Comparison of ENCODE assay signal across 9 mouse cellular contexts in the genomic region with DNA sequence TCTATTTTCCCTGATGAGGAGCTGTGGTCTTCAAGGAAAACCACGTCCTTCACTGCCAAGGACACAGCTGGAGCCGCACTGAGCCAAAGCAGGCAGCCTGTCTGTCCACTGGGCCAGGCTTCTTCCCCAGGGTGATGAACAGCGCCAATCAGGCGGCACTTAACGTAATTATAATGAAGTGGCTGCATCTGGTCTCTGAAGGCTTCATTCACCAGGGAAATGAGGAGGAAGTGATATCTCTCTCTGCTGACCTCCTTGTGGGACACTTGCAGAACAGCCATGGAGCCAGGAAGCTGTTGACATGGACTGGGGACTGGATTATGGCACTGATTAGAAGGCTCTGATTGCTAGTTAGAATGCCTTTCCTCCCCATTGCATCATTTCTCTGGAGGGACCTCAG.
DNase-seq lines count a peak whose midpoint lies in the region; ATAC-seq and TF ChIP-seq lines count a peak whose summit lies in the region.
"Had no signal": no experiment of that assay in that cellular context is flagged by ENCODE, and none has a peak within 500 bp of the region (broad histone marks: within the 10 kb centered on the region; RNA-seq: fewer than 3 reads in every experiment).

No protein-coding gene starts in this region.

- H3K4me3 ChIP-seq in hindbrain, embryonic 16.5 days (ENCODE audit: low read length), result no peak overlapping the region
- H3K4me3 ChIP-seq in hindbrain, embryonic 12.5 days, result no peak overlapping the region
- H3K4me3 ChIP-seq in lung, postnatal 0 days (ENCODE audit: low read depth, low read length), result no peak overlapping the region
- H3K4me3 ChIP-seq in neural tube, embryonic 15.5 days (replicated peaks), result no peak overlapping the region

- intact Hi-C loops in gastrocnemius, postnatal 36 days (cut with DNase I), result no loop called here

- no peaks in the 10 kb centered on the region for H3K27me3 ChIP-seq in hindbrain, embryonic 16.5 days (replicated peaks; ENCODE audit: control insufficient read depth, insufficient read depth, low read length)
- H3K27me3 ChIP-seq in hindbrain, embryonic 12.5 days, result no peaks in the 10 kb centered on the region
- H3K27me3 ChIP-seq in lung, postnatal 0 days (replicated peaks; ENCODE audit: insufficient read depth, low read length), result no peaks in the 10 kb centered on the region
- no peaks in the 10 kb centered on the region for H3K27me3 ChIP-seq in neural tube, embryonic 15.5 days (replicated peaks)

- DNase-seq in adrenal gland, adult (ENCODE audit: inconsistent age in 2 of 2, low spot score in 1 of 2), result peak; percentile 15 to 27
- DNase-seq in adrenal gland, adult 18-20 months (ENCODE audit: low spot score in 2 of 2), result no peak
- DNase-seq in gastrocnemius, postnatal 36 days, result peak; percentile 10 to 24
- peak; percentile 49 for DNase-seq in lung, postnatal 0 days (ENCODE audit: low spot score)
- DNase-seq: cerebellum, adult 9-10 months had no signal

- TF ChIP-seq EP300 in lung, postnatal 0 days (IDR thresholded peaks at IDR 0.05), result no peak

- H3K4me1 ChIP-seq in hindbrain, embryonic 16.5 days (ENCODE audit: control insufficient read depth, insufficient read depth, low read depth, low read length), result no peaks in the 10 kb centered on the region; the same call in 1 of the 2 replicates
- peaks cover 24% of the 10 kb centered on the region for H3K4me1 ChIP-seq in hindbrain, embryonic 12.5 days
- H3K4me1 ChIP-seq in lung, postnatal 0 days (ENCODE audit: insufficient read depth, low read depth, low read length), result no peaks in the 10 kb centered on the region
- H3K4me1 ChIP-seq in neural tube, embryonic 15.5 days, result peaks cover 10% of the 10 kb centered on the region

- ATAC-seq in hindbrain, embryonic 16.5 days, result peak; percentile 31; the same call in 1 of the 2 replicates
- ATAC-seq in hindbrain, embryonic 12.5 days (ENCODE audit: low FRiP score), result no peak
- ATAC-seq in lung, postnatal 0 days, result peak; percentile 68
- ATAC-seq in megakaryocyte progenitor cell, adult 5-6 weeks (replicated peaks; ENCODE audit: poor library complexity), result no peak
- no peak for ATAC-seq in neural tube, embryonic 15.5 days (ENCODE audit: low FRiP score)

- no peaks in the 10 kb centered on the region for H3K36me3 ChIP-seq in hindbrain, embryonic 16.5 days (ENCODE audit: control insufficient read depth, insufficient read depth, low read length)
- H3K36me3 ChIP-seq in hindbrain, embryonic 12.5 days, result no peaks in the 10 kb centered on the region
- no peaks in the 10 kb centered on the region for H3K36me3 ChIP-seq in lung, postnatal 0 days (ENCODE audit: insufficient read depth, low read length)
- no peaks in the 10 kb centered on the region for H3K36me3 ChIP-seq in neural tube, embryonic 15.5 days

- peak; percentile 12; the same call in 1 of the 2 replicates for TF ChIP-seq CTCF in lung, postnatal 0 days (IDR thresholded peaks at IDR 0.05)

- no peak overlapping the region for H3K4me2 ChIP-seq in hindbrain, embryonic 16.5 days (ENCODE audit: low read length)
- no peak overlapping the region for H3K4me2 ChIP-seq in hindbrain, embryonic 12.5 days (replicated peaks)
- H3K4me2 ChIP-seq in lung, postnatal 0 days (replicated peaks; ENCODE audit: low read depth, low read length), result no peak overlapping the region
- no peak overlapping the region for H3K4me2 ChIP-seq in neural tube, embryonic 15.5 days

- no peak overlapping the region for H3K9ac ChIP-seq in hindbrain, embryonic 16.5 days (ENCODE audit: low read depth, low read length)
- no peak overlapping the region for H3K9ac ChIP-seq in hindbrain, embryonic 12.5 days
- no peak overlapping the region for H3K9ac ChIP-seq in lung, postnatal 0 days (replicated peaks; ENCODE audit: low read depth)
- H3K9ac ChIP-seq in neural tube, embryonic 15.5 days (replicated peaks), result no peak overlapping the region

- no peaks in the 10 kb centered on the region for H3K9me3 ChIP-seq in hindbrain, embryonic 16.5 days (ENCODE audit: control insufficient read depth, low read length)
- H3K9me3 ChIP-seq in hindbrain, embryonic 12.5 days (replicated peaks), result no peaks in the 10 kb centered on the region
- no peaks in the 10 kb centered on the region for H3K9me3 ChIP-seq in lung, postnatal 0 days (ENCODE audit: low read length)
- no peaks in the 10 kb centered on the region for H3K9me3 ChIP-seq in neural tube, embryonic 15.5 days (replicated peaks)

- no peak overlapping the region for H3K27ac ChIP-seq in hindbrain, embryonic 16.5 days (ENCODE audit: low read depth, low read length)
- no peak overlapping the region for H3K27ac ChIP-seq in hindbrain, embryonic 12.5 days
- H3K27ac ChIP-seq in lung, postnatal 0 days (ENCODE audit: low read length), result no peak overlapping the region
- H3K27ac ChIP-seq in neural tube, embryonic 15.5 days (replicated peaks), result no peak overlapping the region

- 44% methylated on average over 5 of the region's 5 CpGs for WGBS in hindbrain, embryonic 16.5 days
- 48% methylated on average over 5 of the region's 5 CpGs for WGBS in hindbrain, embryonic 12.5 days
- WGBS in lung, postnatal 0 days, result 54% methylated on average over 5 of the region's 5 CpGs
- WGBS in neural tube, embryonic 15.5 days, result 42% methylated on average over 5 of the region's 5 CpGs

Comparison
In these comparisons a context has a peak if more than half of its experiments do, and no peak if none do; other contexts are left out.
1. DNase-seq: peak in adrenal gland, adult (2 of 2), gastrocnemius, postnatal 36 days (2 of 2) and lung, postnatal 0 days (single experiment); none in adrenal gland, adult 18-20 months (0 of 2).
2. ATAC-seq: peak in hindbrain, embryonic 16.5 days (single experiment) and lung, postnatal 0 days (single experiment); none in hindbrain, embryonic 12.5 days (single experiment), megakaryocyte progenitor cell, adult 5-6 weeks (single experiment) and neural tube, embryonic 15.5 days (single experiment).